1 mouse cellular context compared by ENCODE assay signal in genomic region chr3:89101812-89102494, GRCm38 (mm10).
A peak's percentile ranks its signal among the peaks of the same experiment; 100 is the strongest.
TF ChIP-seq lines count a peak whose summit lies in the region.

Fdps (minus strand) TSS chr3:89101959.

TF ChIP-seq in MEL, 35 proteins besides CTCF, POLR2A, EP300 and RAD21 (continued from another document):
- peak; percentile 93 for TF ChIP-seq SIN3A (IDR thresholded peaks at IDR 0.05; ENCODE audit: low read length)
- no peak for TF ChIP-seq JUND (IDR thresholded peaks at IDR 0.05; ENCODE audit: low read depth, low read length)
- TF ChIP-seq TCF12 (IDR thresholded peaks at IDR 0.05; ENCODE audit: low read depth, low read length): peak; percentile 74; the same call in 1 of the 2 replicates
- peak; percentile 63 for TF ChIP-seq MAX (IDR thresholded peaks at IDR 0.05; ENCODE audit: low read length)
- TF ChIP-seq NELFE (IDR thresholded peaks at IDR 0.05; ENCODE audit: low read depth, low read length): peak; percentile 89
